Mouse (Mus musculus): ENCODE results near the gene Zfp143. TPM values are rescaled to one million over a fixed set of nuclear protein-coding genes. Genes with fewer than 3 reads are reported as not detected.
A peak's percentile ranks its signal among the peaks of the same experiment; 100 is the strongest.

The Zfp143 gene
- polyA plus RNA-seq, 2 experiments: 8.2 to 8.6 TPM

- Histone ChIP-seq H3K27me3 (ENCODE audit: control insufficient read depth, insufficient read depth, low read length) (no peaks in the 10 kb centered on the region), H3K4me3 (ENCODE audit: insufficient read depth in 1 of 2, low read depth in 2 of 2, low read length in 2 of 2) (no peak overlapping the region), H3K27ac (no peak overlapping the region), H3K4me2 (ENCODE audit: low read depth) (peak overlapping the region; percentile 74), H3K9me3 (ENCODE audit: control insufficient read depth, low read length) (no peaks in the 10 kb centered on the region), H3K9ac (replicated peaks) (no peak overlapping the region), H3K4me1 (replicated peaks; ENCODE audit: control insufficient read depth in 2 of 2, insufficient read depth in 2 of 2, low read length in 1 of 2) (peaks cover 16 to 21% of the 10 kb centered on the region in 2 experiments), H3K36me3 (replicated peaks; ENCODE audit: control insufficient read depth, insufficient read depth, low read depth) (peaks cover 18% of the 10 kb centered on the region)
- WGBS (ENCODE audit: insufficient replicate concordance): 52% methylated on average over 12 of the region's 12 CpGs
- ATAC-seq (ENCODE audit: insufficient read depth): no peak
- TF ChIP-seq CTCF (IDR thresholded peaks at IDR 0.05; ENCODE audit: low read depth): peak; percentile 33; the same call in 1 of the 2 replicates
- TF ChIP-seq EP300 (IDR thresholded peaks at IDR 0.05; ENCODE audit: low read depth): no peak
- peak; percentile 24 to 29 (median 26) for DNase-seq (ENCODE audit: low read depth in 3 of 3, low spot score in 3 of 3)
Measured at GRCm38 (mm10) chr7:110059092-110059785, 1.8 kb upstream of the Zfp143 start.

- Histone ChIP-seq H3K4me3 (ENCODE audit: insufficient read depth in 1 of 2, low read depth in 2 of 2, low read length in 2 of 2) (peak overlapping the region; percentile 93 to 98), H3K27ac (peak overlapping the region; percentile 82), H3K36me3 (replicated peaks; ENCODE audit: control insufficient read depth, insufficient read depth, low read depth) (peaks cover 13% of the 10 kb centered on the region), H3K9ac (replicated peaks) (peak overlapping the region; percentile 98), H3K27me3 (ENCODE audit: control insufficient read depth, insufficient read depth, low read length) (no peaks in the 10 kb centered on the region), H3K4me2 (ENCODE audit: low read depth) (peak overlapping the region; percentile 74), H3K4me1 (replicated peaks; ENCODE audit: control insufficient read depth in 2 of 2, insufficient read depth in 2 of 2, low read length in 1 of 2) (peaks cover 16 to 21% of the 10 kb centered on the region in 2 experiments), H3K9me3 (ENCODE audit: control insufficient read depth, low read length) (no peaks in the 10 kb centered on the region)
- TF ChIP-seq EP300 (IDR thresholded peaks at IDR 0.05; ENCODE audit: low read depth) (no peak), CTCF (IDR thresholded peaks at IDR 0.05; ENCODE audit: low read depth) (no peak)
- ATAC-seq (ENCODE audit: insufficient read depth) (no peak), DNase-seq (ENCODE audit: low read depth in 3 of 3, low spot score in 3 of 3) (peak in 1 of 3 experiments; percentile 7)
- WGBS (ENCODE audit: insufficient replicate concordance): 11% methylated on average over 5 of the region's 5 CpGs
Measured at GRCm38 (mm10) chr7:110060106-110060668, 830 bp upstream of the Zfp143 start.

GRCm38 (mm10) chr7:110060669-110061198, 283 bp upstream of the Zfp143 start:
- TF ChIP-seq EP300 (IDR thresholded peaks at IDR 0.05; ENCODE audit: low read depth): no peak
- no peak for TF ChIP-seq CTCF (IDR thresholded peaks at IDR 0.05; ENCODE audit: low read depth)
- H3K27ac ChIP-seq: peak overlapping the region; percentile 82
- peaks cover 16 to 21% of the 10 kb centered on the region in 2 experiments for H3K4me1 ChIP-seq (replicated peaks; ENCODE audit: control insufficient read depth in 2 of 2, insufficient read depth in 2 of 2, low read length in 1 of 2)
- H3K9ac ChIP-seq (replicated peaks): peak overlapping the region; percentile 98
- peak overlapping the region; percentile 93 to 98 for H3K4me3 ChIP-seq (ENCODE audit: insufficient read depth in 1 of 2, low read depth in 2 of 2, low read length in 2 of 2)
- no peaks in the 10 kb centered on the region for H3K9me3 ChIP-seq (ENCODE audit: control insufficient read depth, low read length)
- peaks cover 13% of the 10 kb centered on the region for H3K36me3 ChIP-seq (replicated peaks; ENCODE audit: control insufficient read depth, insufficient read depth, low read depth)
- peak overlapping the region; percentile 74 for H3K4me2 ChIP-seq (ENCODE audit: low read depth)
- no peaks in the 10 kb centered on the region for H3K27me3 ChIP-seq (ENCODE audit: control insufficient read depth, insufficient read depth, low read length)
- ATAC-seq (ENCODE audit: insufficient read depth) (peak; percentile 5), DNase-seq (ENCODE audit: low read depth in 3 of 3, low spot score in 3 of 3) (peak; percentile 29 to 49 (median 42))
- WGBS (ENCODE audit: insufficient replicate concordance): under 1% methylated on average over 26 of the region's 26 CpGs

- peak; percentile 78 to 83 (median 81) for DNase-seq (ENCODE audit: low read depth in 3 of 3, low spot score in 3 of 3)
Measured at GRCm38 (mm10) chr7:110061752-110062273, 796 bp downstream of the Zfp143 start.

GRCm38 (mm10) chr7:110063731-110064130, 2.7 kb downstream of the Zfp143 start:
- no peaks in the 10 kb centered on the region for H3K27me3 ChIP-seq (ENCODE audit: control insufficient read depth, insufficient read depth, low read length)
- no peak for DNase-seq (ENCODE audit: low read depth in 3 of 3, low spot score in 3 of 3)
- no peaks in the 10 kb centered on the region for H3K9me3 ChIP-seq (ENCODE audit: control insufficient read depth, low read length)
- ATAC-seq (ENCODE audit: insufficient read depth): no peak
- no peak overlapping the region for H3K4me3 ChIP-seq (ENCODE audit: insufficient read depth in 1 of 2, low read depth in 2 of 2, low read length in 2 of 2)
- H3K9ac ChIP-seq (replicated peaks): no peak overlapping the region
- H3K4me1 ChIP-seq (replicated peaks; ENCODE audit: control insufficient read depth in 2 of 2, insufficient read depth in 2 of 2, low read length in 1 of 2): peaks cover 16 to 21% of the 10 kb centered on the region in 2 experiments
- 78% methylated on average over 9 of the region's 9 CpGs for WGBS (ENCODE audit: insufficient replicate concordance)
- H3K27ac ChIP-seq: no peak overlapping the region
- peaks cover under 1% of the 10 kb centered on the region for H3K36me3 ChIP-seq (replicated peaks; ENCODE audit: control insufficient read depth, insufficient read depth, low read depth)
- peak overlapping the region; percentile 71 for H3K4me2 ChIP-seq (ENCODE audit: low read depth)
- no peak for TF ChIP-seq CTCF (IDR thresholded peaks at IDR 0.05; ENCODE audit: low read depth)
- TF ChIP-seq EP300 (IDR thresholded peaks at IDR 0.05; ENCODE audit: low read depth): no peak

More at GRCm38 (mm10) chr7:110061752-110062273, 796 bp downstream of the Zfp143 start:
- peaks cover 16 to 21% of the 10 kb centered on the region in 2 experiments for H3K4me1 ChIP-seq (replicated peaks; ENCODE audit: control insufficient read depth in 2 of 2, insufficient read depth in 2 of 2, low read length in 1 of 2)
- H3K27me3 ChIP-seq (ENCODE audit: control insufficient read depth, insufficient read depth, low read length): no peaks in the 10 kb centered on the region
- H3K4me3 ChIP-seq (ENCODE audit: insufficient read depth in 1 of 2, low read depth in 2 of 2, low read length in 2 of 2): peak overlapping the region; percentile 75 to 77
- peak; percentile 80 for ATAC-seq (ENCODE audit: insufficient read depth)
- peak overlapping the region; percentile 90 for H3K9ac ChIP-seq (replicated peaks)
- peak overlapping the region; percentile 100 for H3K27ac ChIP-seq
- peak overlapping the region; percentile 71 for H3K4me2 ChIP-seq (ENCODE audit: low read depth)
- WGBS (ENCODE audit: insufficient replicate concordance): under 1% methylated on average over 48 of the region's 48 CpGs
- peaks cover 10% of the 10 kb centered on the region for H3K36me3 ChIP-seq (replicated peaks; ENCODE audit: control insufficient read depth, insufficient read depth, low read depth)
- no peaks in the 10 kb centered on the region for H3K9me3 ChIP-seq (ENCODE audit: control insufficient read depth, low read length)
- TF ChIP-seq CTCF (IDR thresholded peaks at IDR 0.05; ENCODE audit: low read depth) (no peak), EP300 (IDR thresholded peaks at IDR 0.05; ENCODE audit: low read depth) (no peak)
